Mouse (Mus musculus): ENCODE measurements around the gene Tomm34. TPM values are rescaled to one million over a fixed set of nuclear protein-coding genes. Genes with fewer than 3 reads are reported as not detected.
A peak's percentile ranks its signal among the peaks of the same experiment; 100 is the strongest.

Tomm34 gene
- polyA plus RNA-seq, 1 experiment from 2014 or later, result 70.5 TPM

- H3K4me1 ChIP-seq (ENCODE audit: control insufficient read depth, insufficient read depth, low read length), result no peaks in the 10 kb centered on the region
- no peaks in the 10 kb centered on the region for H3K9me3 ChIP-seq (ENCODE audit: control insufficient read depth, low read length)
- no peak overlapping the region for H3K4me3 ChIP-seq (ENCODE audit: low read length)
- H3K4me2 ChIP-seq (replicated peaks; ENCODE audit: low read depth, low read length), result no peak overlapping the region
- no peak overlapping the region for H3K27ac ChIP-seq (ENCODE audit: low read depth, low read length)
- H3K27me3 ChIP-seq (ENCODE audit: control insufficient read depth, insufficient read depth, low read length), result no peaks in the 10 kb centered on the region
- ATAC-seq (ENCODE audit: low FRiP score, low TSS enrichment), result peak; percentile 76
- no peak overlapping the region for H3K9ac ChIP-seq (ENCODE audit: low read depth, low read length)
- 51% methylated on average over 10 of the region's 10 CpGs for WGBS
- H3K36me3 ChIP-seq (ENCODE audit: control insufficient read depth, insufficient read depth, low read length), result no peaks in the 10 kb centered on the region
These were observed 34.4 kb downstream of the Tomm34 start for GRCm38 (mm10) chr2:164036520-164037019.

DNA sequence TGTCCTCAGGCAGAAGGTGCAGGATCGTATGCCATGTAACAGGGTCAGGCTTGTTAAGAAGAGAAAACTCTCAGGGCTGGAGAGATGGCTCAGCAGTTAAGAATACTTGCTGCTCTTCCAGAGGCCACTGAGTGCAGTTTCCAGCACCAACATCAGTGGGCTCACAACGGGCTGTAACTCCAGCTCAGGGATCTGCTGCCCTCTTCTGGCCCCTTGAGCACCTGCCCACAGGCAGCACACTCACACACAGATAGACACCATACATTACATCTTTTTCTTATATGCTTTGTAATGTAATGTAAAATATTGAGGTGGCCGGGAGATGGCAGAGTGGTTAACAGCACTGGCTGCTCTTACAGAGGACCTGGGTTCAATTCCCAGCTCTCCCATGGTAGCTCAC lies 38.0 kb downstream of the Tomm34 start:
- Histone ChIP-seq H3K27me3 (ENCODE audit: control insufficient read depth, insufficient read depth, low read length) (no peaks in the 10 kb centered on the region), H3K4me1 (ENCODE audit: control insufficient read depth, insufficient read depth, low read length) (no peaks in the 10 kb centered on the region), H3K27ac (ENCODE audit: low read depth, low read length) (no peak overlapping the region), H3K9ac (ENCODE audit: low read depth, low read length) (no peak overlapping the region), H3K4me2 (replicated peaks; ENCODE audit: low read depth, low read length) (no peak overlapping the region), H3K9me3 (ENCODE audit: control insufficient read depth, low read length) (no peaks in the 10 kb centered on the region), H3K36me3 (ENCODE audit: control insufficient read depth, insufficient read depth, low read length) (no peaks in the 10 kb centered on the region), H3K4me3 (ENCODE audit: low read length) (no peak overlapping the region)
- no peak for ATAC-seq (ENCODE audit: low FRiP score, low TSS enrichment)
- WGBS, result 97% methylated on average over 3 of the region's 3 CpGs

GRCm38 (mm10) chr2:164031147-164031546 lies 39.8 kb downstream of the Tomm34 start:
- Histone ChIP-seq H3K27me3 (ENCODE audit: control insufficient read depth, insufficient read depth, low read length) (no peaks in the 10 kb centered on the region), H3K9ac (ENCODE audit: low read depth, low read length) (no peak overlapping the region), H3K27ac (ENCODE audit: low read depth, low read length) (no peak overlapping the region), H3K4me1 (ENCODE audit: control insufficient read depth, insufficient read depth, low read length) (no peaks in the 10 kb centered on the region), H3K4me3 (ENCODE audit: low read length) (no peak overlapping the region), H3K9me3 (ENCODE audit: control insufficient read depth, low read length) (no peaks in the 10 kb centered on the region), H3K36me3 (ENCODE audit: control insufficient read depth, insufficient read depth, low read length) (no peaks in the 10 kb centered on the region), H3K4me2 (replicated peaks; ENCODE audit: low read depth, low read length) (no peak overlapping the region)
- WGBS, result 62% methylated on average over 10 of the region's 10 CpGs
- no peak for ATAC-seq (ENCODE audit: low FRiP score, low TSS enrichment)

GRCm38 (mm10) chr2:164025150-164025549 lies 45.8 kb downstream of the Tomm34 start, which contains the start of gene Pabpc1l:
Pabpc1l (plus strand) TSS chr2:164025450.
- H3K9me3 ChIP-seq (ENCODE audit: control insufficient read depth, low read length), result no peaks in the 10 kb centered on the region
- H3K9ac ChIP-seq (ENCODE audit: low read depth, low read length), result no peak within 1 kb of the TSS
- no peak for ATAC-seq (ENCODE audit: low FRiP score, low TSS enrichment)
- H3K36me3 ChIP-seq (ENCODE audit: control insufficient read depth, insufficient read depth, low read length), result no peaks in the 10 kb centered on the region
- no peaks in the 10 kb centered on the region for H3K27me3 ChIP-seq (ENCODE audit: control insufficient read depth, insufficient read depth, low read length)
- no peak within 1 kb of the TSS for H3K27ac ChIP-seq (ENCODE audit: low read depth, low read length)
- no peak within 1 kb of the TSS for H3K4me2 ChIP-seq (replicated peaks; ENCODE audit: low read depth, low read length)
- H3K4me1 ChIP-seq (ENCODE audit: control insufficient read depth, insufficient read depth, low read length), result no peaks in the 10 kb centered on the region
- H3K4me3 ChIP-seq (ENCODE audit: low read length), result no peak within 1 kb of the TSS
- WGBS, result 85% methylated on average over 16 of the region's 16 CpGs

DNA sequence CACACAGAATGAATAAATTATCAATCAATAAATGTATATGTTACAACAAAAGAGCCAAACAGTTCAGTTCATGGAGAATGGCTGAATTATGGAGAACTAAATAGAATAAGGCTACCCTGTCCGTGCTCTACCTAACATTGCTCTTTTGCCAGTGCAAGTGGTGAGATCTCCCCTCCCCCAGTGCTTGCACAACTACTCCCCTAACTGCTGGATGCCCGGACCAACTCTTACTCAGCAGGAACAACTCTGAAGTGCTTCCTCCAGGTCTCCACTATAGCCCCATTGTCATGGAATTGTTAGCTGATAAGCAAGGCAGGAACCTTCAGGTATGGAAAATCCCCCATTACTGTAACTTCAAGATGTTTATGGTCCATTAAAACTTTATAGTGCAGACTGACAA lies 48.9 kb downstream of the Tomm34 start:
- H3K9me3 ChIP-seq (ENCODE audit: control insufficient read depth, low read length), result no peaks in the 10 kb centered on the region
- H3K4me3 ChIP-seq (ENCODE audit: low read length), result no peak overlapping the region
- no peak overlapping the region for H3K4me2 ChIP-seq (replicated peaks; ENCODE audit: low read depth, low read length)
- peaks cover 25% of the 10 kb centered on the region for H3K36me3 ChIP-seq (ENCODE audit: control insufficient read depth, insufficient read depth, low read length)
- ATAC-seq (ENCODE audit: low FRiP score, low TSS enrichment), result no peak
- H3K27ac ChIP-seq (ENCODE audit: low read depth, low read length), result no peak overlapping the region
- no peak overlapping the region for H3K9ac ChIP-seq (ENCODE audit: low read depth, low read length)
- no peaks in the 10 kb centered on the region for H3K27me3 ChIP-seq (ENCODE audit: control insufficient read depth, insufficient read depth, low read length)
- H3K4me1 ChIP-seq (ENCODE audit: control insufficient read depth, insufficient read depth, low read length), result no peaks in the 10 kb centered on the region
- 40% methylated on average over 2 of the region's 2 CpGs for WGBS

GRCm38 (mm10) chr2:164019943-164020342 lies 51.0 kb downstream of the Tomm34 start:
- no peak for ATAC-seq (ENCODE audit: low FRiP score, low TSS enrichment)
- WGBS, result 81% methylated on average over 4 of the region's 4 CpGs

GRCm38 (mm10) chr2:164018910-164019309 lies 52.1 kb downstream of the Tomm34 start:
- no peak for ATAC-seq (ENCODE audit: low FRiP score, low TSS enrichment)
- Histone ChIP-seq H3K36me3 (ENCODE audit: control insufficient read depth, insufficient read depth, low read length) (peaks cover 56% of the 10 kb centered on the region), H3K27ac (ENCODE audit: low read depth, low read length) (no peak overlapping the region), H3K4me3 (ENCODE audit: low read length) (no peak overlapping the region), H3K27me3 (ENCODE audit: control insufficient read depth, insufficient read depth, low read length) (no peaks in the 10 kb centered on the region), H3K4me1 (ENCODE audit: control insufficient read depth, insufficient read depth, low read length) (no peaks in the 10 kb centered on the region), H3K9me3 (ENCODE audit: control insufficient read depth, low read length) (no peaks in the 10 kb centered on the region), H3K9ac (ENCODE audit: low read depth, low read length) (no peak overlapping the region), H3K4me2 (replicated peaks; ENCODE audit: low read depth, low read length) (no peak overlapping the region)
- WGBS, result 93% methylated on average over 3 of the region's 3 CpGs

More at GRCm38 (mm10) chr2:164019943-164020342, 51.0 kb downstream of the Tomm34 start:
- Histone ChIP-seq H3K27me3 (ENCODE audit: control insufficient read depth, insufficient read depth, low read length) (no peaks in the 10 kb centered on the region), H3K36me3 (ENCODE audit: control insufficient read depth, insufficient read depth, low read length) (peaks cover 46% of the 10 kb centered on the region), H3K4me1 (ENCODE audit: control insufficient read depth, insufficient read depth, low read length) (no peaks in the 10 kb centered on the region), H3K4me3 (ENCODE audit: low read length) (no peak overlapping the region), H3K9me3 (ENCODE audit: control insufficient read depth, low read length) (no peaks in the 10 kb centered on the region), H3K27ac (ENCODE audit: low read depth, low read length) (no peak overlapping the region), H3K9ac (ENCODE audit: low read depth, low read length) (no peak overlapping the region), H3K4me2 (replicated peaks; ENCODE audit: low read depth, low read length) (no peak overlapping the region)

GRCm38 (mm10) chr2:164015304-164015703 lies 55.7 kb downstream of the Tomm34 start:
- H3K4me3 ChIP-seq (ENCODE audit: low read length), result no peak overlapping the region
- H3K27me3 ChIP-seq (ENCODE audit: control insufficient read depth, insufficient read depth, low read length), result no peaks in the 10 kb centered on the region
- H3K9me3 ChIP-seq (ENCODE audit: control insufficient read depth, low read length), result no peaks in the 10 kb centered on the region
- H3K9ac ChIP-seq (ENCODE audit: low read depth, low read length), result no peak overlapping the region
- H3K36me3 ChIP-seq (ENCODE audit: control insufficient read depth, insufficient read depth, low read length), result peaks cover 82% of the 10 kb centered on the region
- H3K4me2 ChIP-seq (replicated peaks; ENCODE audit: low read depth, low read length), result no peak overlapping the region
- no peaks in the 10 kb centered on the region for H3K4me1 ChIP-seq (ENCODE audit: control insufficient read depth, insufficient read depth, low read length)
- WGBS, result 96% methylated on average over 16 of the region's 16 CpGs
- no peak overlapping the region for H3K27ac ChIP-seq (ENCODE audit: low read depth, low read length)
- no peak for ATAC-seq (ENCODE audit: low FRiP score, low TSS enrichment)

DNA sequence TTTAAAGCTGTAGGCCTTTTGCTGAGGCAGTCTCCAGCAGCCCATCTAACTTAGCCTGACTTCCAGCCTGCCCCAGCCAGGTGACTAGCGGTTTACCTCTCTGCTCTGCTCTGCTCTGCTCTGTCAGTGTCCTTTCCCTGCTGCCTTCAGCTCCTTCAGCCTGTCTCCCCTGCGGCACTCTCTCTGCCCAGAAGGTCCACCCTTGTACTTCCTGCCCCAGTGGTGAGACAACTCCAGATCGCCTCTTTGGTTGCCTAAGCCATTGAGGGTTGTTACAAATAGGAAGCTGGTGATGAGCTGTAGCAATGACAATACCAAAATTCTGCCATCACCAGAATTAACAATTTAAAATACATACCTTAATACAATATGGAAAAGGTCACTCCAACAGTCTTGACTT lies 60.0 kb downstream of the Tomm34 start:
- H3K4me3 ChIP-seq (ENCODE audit: low read length), result no peak overlapping the region

More for the DNA sequence above, 60.0 kb downstream of the Tomm34 start:
- Histone ChIP-seq H3K27me3 (ENCODE audit: control insufficient read depth, insufficient read depth, low read length) (no peaks in the 10 kb centered on the region), H3K4me1 (ENCODE audit: control insufficient read depth, insufficient read depth, low read length) (0 out of 2 replicates have a peak, but pooled peaks cover 3% of the 10 kb centered on the region), H3K9me3 (ENCODE audit: control insufficient read depth, low read length) (no peaks in the 10 kb centered on the region), H3K4me2 (replicated peaks; ENCODE audit: low read depth, low read length) (no peak overlapping the region), H3K27ac (ENCODE audit: low read depth, low read length) (no peak overlapping the region), H3K36me3 (ENCODE audit: control insufficient read depth, insufficient read depth, low read length) (peaks cover 46% of the 10 kb centered on the region), H3K9ac (ENCODE audit: low read depth, low read length) (no peak overlapping the region)
- WGBS, result 85% methylated on average over 3 of the region's 3 CpGs
- no peak for ATAC-seq (ENCODE audit: low FRiP score, low TSS enrichment)
